Mouse (Mus musculus) fat pad, adult 2 months (tissue): Measurements from ENCODE around the gene Hipk3.

Experiments used
- DNase-seq: peaks from one replicate; pipeline ENCODE4 v3.0.0-alpha.2; 2011; ENCODE audit warnings: low read depth, low spot score; ENCODE audit errors: extremely low read depth

Hipk3 gene

GRCm38 (mm10) chr2:104493951-104494800, at the start of gene Hipk3:
Gene Hipk3 (minus strand): TSS chr2:104494446.
- DNase-seq: no peak

GRCm38 (mm10) chr2:104540286-104540685, 46.0 kb upstream of the Hipk3 start:
- DNase-seq: no peak

- no peak for DNase-seq
Observed at GRCm38 (mm10) chr2:104534751-104535150, 40.5 kb upstream of the Hipk3 start.

GRCm38 (mm10) chr2:104532548-104532947, 38.3 kb upstream of the Hipk3 start:
- no peak for DNase-seq

- no peak for DNase-seq
Observed at GRCm38 (mm10) chr2:104526559-104526958, 32.3 kb upstream of the Hipk3 start.

- DNase-seq: no peak
Observed at GRCm38 (mm10) chr2:104525506-104525905, 31.3 kb upstream of the Hipk3 start.

- no peak for DNase-seq
Observed at GRCm38 (mm10) chr2:104511622-104512021, 17.4 kb upstream of the Hipk3 start.

- no peak for DNase-seq
Observed at GRCm38 (mm10) chr2:104502388-104502787, 8.1 kb upstream of the Hipk3 start.

- DNase-seq: no peak
Observed at GRCm38 (mm10) chr2:104501091-104501490, 6.8 kb upstream of the Hipk3 start.

GRCm38 (mm10) chr2:104497771-104498170, 3.5 kb upstream of the Hipk3 start:
- no peak for DNase-seq

- no peak for DNase-seq
Observed at GRCm38 (mm10) chr2:104497231-104497630, 3.0 kb upstream of the Hipk3 start.

GRCm38 (mm10) chr2:104496206-104496605, 2.0 kb upstream of the Hipk3 start:
- no peak for DNase-seq

GRCm38 (mm10) chr2:104494801-104495185, 547 bp upstream of the Hipk3 start:
- no peak for DNase-seq

GRCm38 (mm10) chr2:104493021-104493950, 960 bp downstream of the Hipk3 start:
- DNase-seq: peak; percentile 54

GRCm38 (mm10) chr2:104491221-104491795, 2.9 kb downstream of the Hipk3 start:
- no peak for DNase-seq

- no peak for DNase-seq
Observed at GRCm38 (mm10) chr2:104490761-104491160, 3.5 kb downstream of the Hipk3 start.

GRCm38 (mm10) chr2:104489851-104490250, 4.4 kb downstream of the Hipk3 start:
- no peak for DNase-seq

GRCm38 (mm10) chr2:104484438-104484837, 9.8 kb downstream of the Hipk3 start:
- no peak for DNase-seq

GRCm38 (mm10) chr2:104482156-104482555, 12.1 kb downstream of the Hipk3 start:
- DNase-seq: no peak

- no peak for DNase-seq
Observed at GRCm38 (mm10) chr2:104479054-104479453, 15.2 kb downstream of the Hipk3 start.

GRCm38 (mm10) chr2:104477398-104478015, 16.7 kb downstream of the Hipk3 start:
- no peak for DNase-seq
